Mouse (Mus musculus) stomach, embryonic 15.5 days (tissue): Measurements from ENCODE around the gene Lrrtm1. TPM values are rescaled to one million over a fixed set of nuclear protein-coding genes. Genes with fewer than 3 reads are reported as not detected.

Experiments
- ATAC-seq: fragments of 200-750 bp; cut with Nextera tagmentation; 2 replicates; pipeline ENCODE4 v1.8.0; 2017; ENCODE audit warnings: low read depth, moderate number of reproducible peaks, moderate TSS enrichment; ENCODE audit not compliant: insufficient read depth, low FRiP score
- H3K27ac ChIP-seq: fragments of 300-500 bp; sonication (generic); 2 replicates; pipeline ENCODE4 v1.5.1; 2015; ENCODE audit warnings: mild to moderate bottlenecking, inconsistent platforms
- H3K27me3 ChIP-seq: fragments of 300-500 bp; sonication (generic); replicated peaks from 2 replicates; pipeline ENCODE4 v1.6.1; 2015; ENCODE audit warnings: inconsistent platforms
- H3K36me3 ChIP-seq: fragments of 300-500 bp; sonication (generic); 2 replicates; pipeline ENCODE4 v1.6.1; 2015; ENCODE audit warnings: inconsistent platforms
- H3K4me1 ChIP-seq: fragments of 300-500 bp; sonication (generic); 2 replicates; pipeline ENCODE4 v1.6.1; 2015; ENCODE audit warnings: inconsistent platforms
- H3K4me2 ChIP-seq: fragments of 300-500 bp; sonication (generic); 2 replicates; pipeline ENCODE4 v1.6.1; 2015; ENCODE audit warnings: mild to moderate bottlenecking, inconsistent platforms
- H3K4me3 ChIP-seq: fragments of 300-500 bp; sonication (generic); replicated peaks from 2 replicates; pipeline ENCODE4 v1.5.1; 2015; ENCODE audit warnings: inconsistent platforms
- H3K9ac ChIP-seq: fragments of 300-500 bp; sonication (generic); 2 replicates; pipeline ENCODE4 v1.6.1; 2015; ENCODE audit warnings: inconsistent platforms
- H3K9me3 ChIP-seq: fragments of 300-500 bp; sonication (generic); 2 replicates; pipeline ENCODE4 v1.6.1; 2016; ENCODE audit warnings: inconsistent platforms
- WGBS: fragments of 180-500 bp; shearing (Covaris S2); methylation state at CpG from one replicate; pipeline ENCODE4 v1.1.7; 2015; 5-methylcytosine and 5-hydroxymethylcytosine counted together
- polyA plus RNA-seq: library from polyadenylated mRNA; unstranded; fragments of >200 nt; fragmentation: Nextera tagmentation; extraction: Ambion mirVana; gene quantifications from 2 replicates; pipeline ENCODE4 v1.2.1, GENCODE M21; 2015

Lrrtm1 gene
- 3.3 and 4.1 TPM in 2 replicates for polyA plus RNA-seq

DNA sequence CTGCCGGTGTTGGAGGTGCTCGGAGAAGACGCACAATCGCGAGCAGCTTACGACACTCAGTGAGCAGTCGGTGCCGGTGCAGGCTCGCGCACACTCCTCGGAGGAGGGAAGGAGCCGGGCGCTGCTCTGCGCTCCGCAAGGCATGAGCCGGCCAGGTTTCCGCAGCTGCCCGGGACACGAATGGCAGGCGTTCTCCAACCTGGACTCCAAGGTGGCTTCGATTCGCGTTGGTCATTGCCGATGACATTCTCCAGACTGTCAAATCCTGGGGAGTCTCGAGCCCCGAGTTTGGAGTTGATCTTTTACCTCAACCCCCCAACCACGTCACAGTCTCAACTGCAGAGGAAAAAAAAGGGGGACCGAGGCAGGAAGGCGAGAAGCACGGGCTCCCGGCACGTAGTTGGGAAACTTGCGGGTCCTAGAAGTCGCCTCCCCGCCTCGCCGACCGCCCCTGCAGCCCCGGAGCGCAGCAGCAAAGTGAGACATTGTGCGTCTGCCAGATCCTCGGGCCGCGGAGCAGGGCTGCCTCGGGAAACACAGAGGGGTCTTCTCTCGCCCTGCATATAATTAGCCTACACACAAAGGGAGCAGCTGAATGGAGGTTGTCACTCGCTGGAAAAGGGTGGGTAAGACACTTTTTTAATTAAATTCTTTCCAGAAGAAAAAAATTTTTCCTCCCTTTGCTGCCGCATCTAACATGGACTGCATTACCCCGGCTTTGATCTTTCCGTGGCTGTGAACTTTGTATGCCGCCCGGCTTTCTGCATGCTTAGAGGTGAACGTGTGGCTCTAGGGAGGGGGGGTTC, at the start of gene Lrrtm1:
TSS of gene Lrrtm1 (plus strand) at position 89 of the 806 bp plus-strand sequence.
- Histone ChIP-seq H3K4me1 (peaks cover 15% of the 10 kb centered on the region), H3K4me2 (peak within 1 kb of the TSS; percentile 91), H3K27ac (no peak within 1 kb of the TSS), H3K36me3 (no peaks in the 10 kb centered on the region), H3K9ac (0 out of 2 replicates have a peak within 1 kb of the TSS, but pooled peaks have one; percentile 1), H3K9me3 (no peaks in the 10 kb centered on the region), H3K4me3 (peak within 1 kb of the TSS; percentile 44), H3K27me3 (peaks cover 28% of the 10 kb centered on the region)
- WGBS = under 1% methylated on average over 53 of the region's 53 CpGs
- peak; percentile 84; the same call in 1 of the 2 replicates for ATAC-seq

DNA sequence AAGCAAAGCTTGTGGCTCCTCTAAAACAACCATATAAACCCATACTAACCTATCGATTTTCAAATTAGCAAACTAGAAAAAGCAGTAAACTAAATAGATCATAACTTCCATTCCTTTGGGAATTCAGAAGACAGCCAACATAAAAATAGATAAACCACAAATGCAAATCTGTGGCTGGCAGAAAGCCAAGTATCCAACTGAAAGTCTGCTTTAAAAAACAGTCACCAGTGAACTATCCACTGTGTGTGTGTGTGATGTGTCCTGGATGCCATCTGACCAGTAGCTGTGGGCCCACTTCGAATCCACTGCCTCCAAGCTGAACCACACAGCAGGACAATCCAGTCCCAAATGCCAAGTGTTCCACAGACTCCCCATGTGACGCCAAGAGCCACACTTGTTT, 45.8 kb upstream of the Lrrtm1 start:
- 82% methylated on average over 3 of the region's 3 CpGs for WGBS
- H3K9ac ChIP-seq = no peak overlapping the region
- H3K4me1 ChIP-seq = no peaks in the 10 kb centered on the region
- no peak overlapping the region for H3K4me3 ChIP-seq
- no peaks in the 10 kb centered on the region for H3K9me3 ChIP-seq
- no peaks in the 10 kb centered on the region for H3K36me3 ChIP-seq
- no peak overlapping the region for H3K4me2 ChIP-seq
- ATAC-seq = no peak
- no peaks in the 10 kb centered on the region for H3K27me3 ChIP-seq
- no peak overlapping the region for H3K27ac ChIP-seq

DNA sequence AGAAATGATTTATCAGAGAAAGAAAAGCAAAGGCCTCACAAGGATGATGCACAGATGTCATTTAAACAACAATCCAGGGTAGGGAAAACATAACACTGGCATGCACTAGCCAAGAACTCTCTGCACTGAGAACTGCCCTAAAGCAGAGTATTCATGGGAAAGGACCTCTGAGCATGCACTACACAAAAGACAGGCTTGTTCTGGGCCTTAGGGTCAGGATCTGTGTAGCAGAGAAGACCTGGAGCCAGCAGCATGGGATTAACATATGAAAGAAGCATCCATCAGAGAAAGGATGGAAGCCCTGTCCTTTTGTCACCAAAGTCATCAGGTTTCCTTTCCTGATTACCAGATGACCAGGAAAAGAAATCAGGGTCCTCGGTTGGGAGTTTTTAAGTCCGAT, 43.1 kb upstream of the Lrrtm1 start:
- WGBS = 81% methylated on average over 2 of the region's 2 CpGs

DNA sequence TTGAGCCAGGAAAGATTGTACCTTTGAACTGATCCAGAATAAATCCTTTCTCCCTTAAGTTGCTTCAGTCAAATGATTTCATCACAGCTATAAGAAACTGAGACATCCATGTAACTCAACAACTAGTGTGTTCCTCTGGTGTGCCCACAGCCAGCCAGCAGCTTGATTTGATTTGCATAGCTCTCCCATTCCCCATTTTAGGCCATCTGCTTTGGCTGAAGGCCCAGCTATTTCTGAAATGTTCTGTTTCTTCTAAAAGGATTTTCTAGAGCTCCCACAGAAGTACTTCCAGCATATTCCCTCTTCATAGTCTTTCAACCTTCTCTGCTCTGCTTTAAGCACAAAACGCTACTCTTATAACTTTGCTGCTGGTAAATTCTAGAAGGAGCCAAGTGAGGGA, 33.3 kb upstream of the Lrrtm1 start:
- no peak for ATAC-seq
- WGBS = 65% methylated on average over 1 of the region's 1 CpGs
- Histone ChIP-seq H3K27ac (no peak overlapping the region), H3K4me2 (no peak overlapping the region), H3K27me3 (no peaks in the 10 kb centered on the region), H3K36me3 (no peaks in the 10 kb centered on the region), H3K9me3 (no peaks in the 10 kb centered on the region), H3K4me1 (0 out of 2 replicates have a peak, but pooled peaks cover 3% of the 10 kb centered on the region), H3K9ac (no peak overlapping the region), H3K4me3 (no peak overlapping the region)

More for the DNA sequence above, 43.1 kb upstream of the Lrrtm1 start:
- Histone ChIP-seq H3K36me3 (no peaks in the 10 kb centered on the region), H3K9ac (no peak overlapping the region), H3K27me3 (no peaks in the 10 kb centered on the region), H3K9me3 (no peaks in the 10 kb centered on the region), H3K27ac (no peak overlapping the region), H3K4me2 (no peak overlapping the region), H3K4me3 (no peak overlapping the region), H3K4me1 (no peaks in the 10 kb centered on the region)
- no peak for ATAC-seq

DNA sequence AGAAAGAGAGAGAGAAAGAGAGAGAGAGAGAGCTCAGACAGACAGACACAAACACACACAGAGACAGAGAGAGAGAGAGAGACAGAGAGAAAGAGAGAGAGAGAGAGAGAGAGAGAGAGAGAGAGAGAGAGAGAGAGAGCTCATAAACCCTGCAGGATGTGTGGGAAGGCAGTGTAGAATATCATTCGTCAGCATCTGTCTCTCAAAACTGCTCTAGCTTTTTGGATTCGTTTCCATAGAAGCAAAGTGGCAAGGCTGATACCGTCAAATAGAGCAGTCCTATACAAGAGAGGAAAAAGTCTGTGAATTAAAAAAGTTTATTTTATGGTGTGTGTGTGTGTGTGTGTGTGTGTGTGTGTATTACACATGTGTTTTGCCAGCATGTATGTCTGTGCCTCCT, 32.6 kb upstream of the Lrrtm1 start:
- Histone ChIP-seq H3K4me2 (no peak overlapping the region), H3K27ac (no peak overlapping the region), H3K27me3 (no peaks in the 10 kb centered on the region), H3K36me3 (no peaks in the 10 kb centered on the region), H3K9me3 (no peaks in the 10 kb centered on the region), H3K4me1 (0 out of 2 replicates have a peak, but pooled peaks cover 3% of the 10 kb centered on the region), H3K9ac (no peak overlapping the region), H3K4me3 (no peak overlapping the region)
- 60% methylated on average over 3 of the region's 3 CpGs for WGBS
- no peak for ATAC-seq

DNA sequence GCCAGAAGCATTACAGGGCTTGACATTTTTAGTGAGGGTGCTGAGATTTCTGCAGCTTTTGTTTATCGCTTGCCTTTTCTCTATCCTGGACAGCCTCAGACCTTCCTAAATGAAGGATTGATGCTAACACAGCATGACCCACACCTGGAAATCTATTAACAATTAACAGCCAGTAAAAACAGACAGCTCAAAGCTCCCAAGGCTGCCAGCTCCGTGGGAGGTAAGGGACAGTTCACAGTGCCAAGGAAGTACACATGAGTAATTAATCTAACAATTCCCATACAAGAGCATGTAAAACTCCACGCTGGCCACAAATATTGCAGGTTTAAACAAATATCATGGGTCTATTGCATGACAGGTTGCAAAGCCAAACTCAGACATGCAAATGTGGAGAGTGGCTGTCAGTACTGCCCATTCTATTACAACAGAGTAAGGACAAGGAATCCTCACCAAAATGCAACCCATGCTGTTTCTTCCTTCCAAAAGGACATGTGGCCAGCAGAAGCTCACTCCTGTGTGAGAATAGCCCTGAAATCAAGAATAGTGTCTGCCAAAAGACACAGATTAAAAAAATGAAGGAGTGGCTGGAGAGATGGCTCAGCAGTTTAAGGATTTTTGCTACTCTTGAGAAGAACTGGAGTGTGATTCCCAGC, 28.6 kb upstream of the Lrrtm1 start:
- Histone ChIP-seq H3K27me3 (no peaks in the 10 kb centered on the region), H3K36me3 (no peaks in the 10 kb centered on the region), H3K4me3 (no peak overlapping the region), H3K4me2 (no peak overlapping the region), H3K27ac (no peak overlapping the region), H3K9ac (no peak overlapping the region), H3K9me3 (no peaks in the 10 kb centered on the region), H3K4me1 (0 out of 2 replicates have a peak, but pooled peaks cover 3% of the 10 kb centered on the region)
- ATAC-seq = no peak
- 10% methylated on average over 3 of the region's 3 CpGs for WGBS

DNA sequence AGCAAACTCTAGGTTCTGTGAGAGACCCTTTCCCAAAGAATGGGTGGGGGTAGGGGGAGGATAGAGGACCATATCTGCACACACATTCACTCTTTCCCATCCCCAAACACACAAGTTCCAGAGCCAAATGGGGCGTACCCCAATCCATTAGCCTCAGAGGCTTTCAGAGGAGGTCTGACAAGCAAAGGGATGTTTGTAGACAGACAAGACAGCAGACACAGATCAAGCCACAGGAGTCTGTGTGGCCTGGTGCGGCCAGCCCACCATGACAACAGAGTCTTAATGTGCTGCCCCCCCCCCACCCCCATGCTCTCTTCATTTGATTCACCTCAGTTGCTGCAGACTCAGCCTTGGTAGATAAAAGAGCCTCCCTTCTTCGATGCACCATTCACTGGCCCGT, 27.2 kb upstream of the Lrrtm1 start:
- no peak overlapping the region for H3K27ac ChIP-seq

DNA sequence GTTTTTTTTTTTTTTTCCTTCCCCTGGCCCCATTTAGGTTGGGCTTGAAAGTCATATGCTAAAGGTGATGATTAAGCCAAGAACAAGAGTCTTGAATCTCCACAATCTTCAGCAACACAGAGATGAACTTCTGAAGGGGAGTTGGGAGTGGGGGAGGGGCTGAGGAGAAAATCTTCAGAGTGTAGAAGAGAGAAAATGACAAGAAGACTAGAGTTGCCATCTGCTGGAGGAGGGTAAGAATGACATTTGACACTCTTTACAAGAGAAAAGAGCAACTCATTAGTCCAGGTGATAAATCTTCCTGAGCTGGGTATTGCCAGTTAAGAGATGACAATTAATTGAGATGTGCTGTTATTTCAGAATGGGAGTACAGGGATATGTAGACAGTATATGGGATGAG, 23.6 kb upstream of the Lrrtm1 start:
- H3K4me2 ChIP-seq = no peak overlapping the region
- H3K4me3 ChIP-seq = no peak overlapping the region
- no peaks in the 10 kb centered on the region for H3K9me3 ChIP-seq
- no peaks in the 10 kb centered on the region for H3K36me3 ChIP-seq
- no peak overlapping the region for H3K27ac ChIP-seq
- 0 out of 2 replicates have a peak, but pooled peaks cover under 1% of the 10 kb centered on the region for H3K4me1 ChIP-seq
- H3K27me3 ChIP-seq = no peaks in the 10 kb centered on the region
- no peak overlapping the region for H3K9ac ChIP-seq
- no peak for ATAC-seq

More for the DNA sequence above, 27.2 kb upstream of the Lrrtm1 start:
- Histone ChIP-seq H3K4me2 (no peak overlapping the region), H3K27me3 (no peaks in the 10 kb centered on the region), H3K36me3 (no peaks in the 10 kb centered on the region), H3K9me3 (no peaks in the 10 kb centered on the region), H3K4me3 (no peak overlapping the region), H3K9ac (no peak overlapping the region), H3K4me1 (0 out of 2 replicates have a peak, but pooled peaks cover 3% of the 10 kb centered on the region)
- WGBS = 74% methylated on average over 4 of the region's 4 CpGs
- no peak for ATAC-seq

DNA sequence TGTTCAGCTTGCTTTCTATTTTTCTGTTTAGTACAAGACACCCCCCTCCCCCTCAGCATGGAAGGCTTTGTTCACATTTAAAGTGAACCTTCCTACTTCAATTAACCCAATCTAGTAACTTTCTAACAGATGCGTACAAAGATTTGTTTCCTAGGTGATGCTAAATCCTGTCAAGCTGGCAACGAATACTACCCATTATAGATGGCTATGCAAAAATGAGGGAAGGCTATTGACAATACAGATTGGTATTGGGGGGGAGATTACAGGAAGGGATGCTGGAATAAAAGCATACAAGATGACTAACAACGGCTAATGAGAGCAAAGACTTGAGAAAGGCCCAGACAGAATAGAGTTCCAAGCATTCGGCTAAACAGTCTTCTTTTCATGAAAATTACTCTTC, 21.7 kb upstream of the Lrrtm1 start:
- H3K27ac ChIP-seq = no peak overlapping the region
- H3K4me3 ChIP-seq = no peak overlapping the region
- H3K36me3 ChIP-seq = no peaks in the 10 kb centered on the region
- H3K4me2 ChIP-seq = no peak overlapping the region
- no peak overlapping the region for H3K9ac ChIP-seq
- H3K4me1 ChIP-seq = no peaks in the 10 kb centered on the region
- WGBS = 81% methylated on average over 4 of the region's 4 CpGs
- no peaks in the 10 kb centered on the region for H3K9me3 ChIP-seq
- H3K27me3 ChIP-seq = no peaks in the 10 kb centered on the region
- ATAC-seq = no peak

DNA sequence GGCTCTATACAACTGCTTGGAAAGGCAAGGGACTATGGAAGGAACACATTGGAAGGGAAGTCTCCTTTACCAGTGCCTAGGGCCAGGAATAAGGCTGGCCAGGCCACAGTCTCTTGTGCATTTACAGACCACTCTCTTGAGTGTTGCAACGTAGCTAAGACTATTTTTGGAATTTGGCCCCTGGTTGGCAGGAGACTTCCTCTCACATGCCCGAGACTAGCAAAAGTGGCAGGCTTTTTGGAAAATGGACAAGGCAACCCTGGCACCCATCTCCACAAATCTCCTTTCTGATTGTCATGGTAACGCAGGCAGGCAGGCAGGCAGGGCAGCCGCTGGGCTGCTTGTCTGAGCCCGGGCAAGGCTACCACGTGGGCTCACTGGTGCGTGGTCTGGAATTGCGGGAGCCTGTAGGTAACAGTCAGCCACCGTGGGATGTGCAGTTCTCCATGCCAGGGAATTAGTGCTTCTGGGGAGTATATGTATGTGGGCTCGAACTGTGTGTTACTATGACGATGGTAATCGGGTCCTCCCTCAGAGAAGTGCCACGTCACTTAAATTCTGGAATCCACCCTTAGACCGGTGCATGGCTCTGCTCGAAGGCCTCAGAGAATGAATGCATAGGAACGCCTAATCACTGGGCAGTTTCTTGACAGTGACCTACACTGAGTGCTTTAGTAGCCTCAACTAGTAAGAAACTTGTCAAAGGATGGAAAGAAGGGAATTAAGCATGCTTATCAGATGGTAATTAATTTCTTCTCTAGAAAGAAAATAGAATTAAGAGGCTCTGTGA, 19.4 kb upstream of the Lrrtm1 start:
- Histone ChIP-seq H3K9ac (no peak overlapping the region), H3K9me3 (no peaks in the 10 kb centered on the region), H3K4me2 (no peak overlapping the region), H3K36me3 (no peaks in the 10 kb centered on the region), H3K27me3 (no peaks in the 10 kb centered on the region), H3K4me3 (no peak overlapping the region), H3K27ac (no peak overlapping the region), H3K4me1 (no peaks in the 10 kb centered on the region)
- no peak for ATAC-seq
- 77% methylated on average over 16 of the region's 16 CpGs for WGBS

DNA sequence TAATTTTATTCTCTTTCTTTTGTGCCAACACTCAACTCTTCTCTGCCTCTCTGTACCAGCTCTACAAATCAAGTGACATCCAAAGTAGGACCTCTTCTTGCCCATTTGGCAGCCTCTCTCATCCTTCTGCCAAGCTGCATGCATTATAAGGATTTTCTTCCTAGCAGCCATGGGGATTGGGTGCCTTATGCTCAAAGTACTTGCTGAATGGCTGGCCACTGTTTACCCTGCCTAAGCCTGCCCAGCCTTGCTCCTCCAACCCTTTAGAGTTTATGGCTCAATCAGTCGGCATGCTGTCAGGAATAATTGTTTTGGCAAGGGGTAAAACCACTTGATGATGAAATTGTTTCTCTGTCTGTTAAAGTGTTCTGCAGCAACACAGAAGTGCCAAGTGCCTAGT, 2.1 kb upstream of the Lrrtm1 start:
- Histone ChIP-seq H3K36me3 (no peaks in the 10 kb centered on the region), H3K4me3 (no peak overlapping the region), H3K9me3 (no peaks in the 10 kb centered on the region), H3K4me2 (no peak overlapping the region), H3K4me1 (peaks cover 15% of the 10 kb centered on the region), H3K27me3 (peaks cover 28% of the 10 kb centered on the region), H3K27ac (no peak overlapping the region), H3K9ac (no peak overlapping the region)
- WGBS = 4% methylated on average over 1 of the region's 1 CpGs
- ATAC-seq = no peak
